Mouse (Mus musculus) erythroblast, embryonic 14.5 days (primary cell): Measurements from ENCODE around the gene Dock1.

Source experiments
- GATA1 ChIP-seq: IDR thresholded peaks from 2 replicates; pipeline ENCODE4 v1.6.1; 2012; ENCODE audit warnings: low read length, inconsistent platforms, mixed read lengths
- TAL1 ChIP-seq: IDR thresholded peaks from 3 replicates; pipeline ENCODE4 v1.6.1; 2012; ENCODE audit warnings: low read length, inconsistent platforms, mixed read lengths

- TF ChIP-seq GATA1, result no peak
- TF ChIP-seq TAL1, result no peak
Observed at GRCm38 (mm10) chr7:134698246-134698645, 27.8 kb downstream of the Dock1 start.
